Mouse (Mus musculus) CD8-positive naive resting alpha-beta T cell, adult 2 months (primary cell): ENCODE measurements at regions not wholly inside any gene's neighbourhood (a gene's known extent, or its start where the extent isn't known, plus 50 kb on each side); places are given as distances from the start of the nearest gene placed in this dataset.

Experiments
- DNase-seq, 2 experiments: peaks; one replicate each; pipeline ENCODE4 v3.0.0; 2022; ENCODE audit warnings: low read depth in 2 of 2, low spot score in 2 of 2

GRCm38 (mm10) chr2:173334856-173335595, 58.7 kb upstream of the Pmepa1 start:
- no peak for DNase-seq

- no peak for DNase-seq
These were observed 59.5 kb upstream of the Pmepa1 start for GRCm38 (mm10) chr2:173335859-173336258.

- no peak for DNase-seq
These were observed 61.3 kb upstream of the Pmepa1 start for GRCm38 (mm10) chr2:173337666-173338065.

DNA sequence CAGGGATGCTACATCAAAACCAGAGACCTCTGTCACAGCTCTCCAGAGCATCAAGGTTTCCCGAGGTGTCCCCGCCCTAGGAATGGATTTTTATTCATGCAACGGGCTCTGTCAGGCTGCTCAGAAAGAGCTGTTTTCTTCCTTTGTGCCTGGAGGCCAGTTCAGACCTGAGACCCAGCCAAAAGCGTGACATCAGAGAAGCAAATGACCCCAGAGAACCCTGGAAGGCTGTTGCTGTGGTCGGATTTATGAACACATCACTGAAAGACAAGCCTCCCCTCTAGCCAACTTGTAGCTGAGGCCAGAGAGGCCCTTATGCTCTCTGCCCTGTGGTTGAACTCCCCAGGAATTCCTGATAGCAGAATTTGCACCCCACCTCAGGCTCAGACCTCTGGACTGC, 62.3 kb upstream of the Pmepa1 start:
- DNase-seq = no peak

- DNase-seq = no peak
These were observed 62.9 kb upstream of the Pmepa1 start for GRCm38 (mm10) chr2:173339211-173339610.

GRCm38 (mm10) chr2:173340044-173340601, 63.8 kb upstream of the Pmepa1 start:
- no peak for DNase-seq

GRCm38 (mm10) chr2:173342605-173343260, 66.4 kb upstream of the Pmepa1 start:
- DNase-seq = no peak

DNA sequence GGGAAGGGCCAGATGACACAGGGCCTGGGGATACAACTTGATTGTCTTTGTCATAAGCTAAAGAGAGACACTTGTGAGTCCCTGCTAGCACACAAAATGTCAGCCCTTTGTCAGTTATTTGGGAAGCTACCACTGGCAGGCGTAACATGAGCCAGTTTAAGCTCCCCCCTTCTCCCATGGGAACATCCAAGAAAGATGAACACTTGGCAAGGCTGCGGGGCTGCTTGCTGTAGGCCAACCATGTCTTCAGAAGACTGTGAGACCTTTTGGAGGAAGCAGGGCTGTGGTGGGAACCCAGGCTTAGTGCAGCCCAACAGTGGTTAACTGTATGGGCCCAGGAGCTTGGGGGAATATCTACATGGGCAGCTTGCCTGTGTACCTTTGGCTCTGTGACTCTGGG, 67.3 kb upstream of the Pmepa1 start:
- no peak for DNase-seq

DNA sequence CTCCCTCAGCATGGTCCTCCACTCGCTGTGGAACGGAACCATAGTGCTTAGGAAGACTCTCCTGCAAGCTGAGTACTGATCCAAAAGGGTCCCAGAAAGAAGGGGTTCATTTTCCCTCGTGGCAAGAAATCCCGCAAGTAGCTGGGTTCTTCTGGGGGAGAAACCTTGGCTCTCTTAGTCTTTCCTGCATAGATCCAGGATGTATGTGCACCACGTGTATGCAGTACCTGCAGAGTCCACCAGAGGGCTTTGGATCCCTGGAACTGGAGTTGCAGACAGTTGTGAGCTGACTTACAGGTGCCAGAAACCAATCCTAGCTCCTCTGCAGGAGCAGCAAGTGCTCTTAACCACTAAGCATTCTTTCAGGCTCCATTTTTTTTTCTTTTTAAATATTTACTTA, 67.9 kb upstream of the Pmepa1 start:
- no peak for DNase-seq

DNA sequence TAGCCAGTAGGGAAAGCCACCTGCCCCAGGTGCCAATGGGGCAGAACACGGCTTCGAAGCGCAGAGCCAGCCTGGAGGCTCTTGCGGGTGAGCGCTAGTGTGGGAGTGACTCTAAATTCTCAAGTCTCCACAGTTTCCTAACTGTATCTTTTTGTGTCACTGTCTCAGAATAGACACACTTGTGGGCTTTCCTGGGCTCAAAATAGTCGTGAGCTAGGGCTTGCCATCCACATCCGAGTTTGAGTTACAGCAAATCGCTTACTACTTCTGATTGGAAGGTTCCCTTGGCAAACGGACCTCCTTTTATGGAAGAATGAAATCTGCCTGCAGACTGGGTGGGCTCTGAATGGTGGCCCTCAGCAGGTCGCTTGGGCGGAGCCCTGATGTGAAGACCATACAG, 71.0 kb upstream of the Pmepa1 start:
- no peak for DNase-seq

GRCm38 (mm10) chr2:173348757-173349156, 72.4 kb upstream of the Pmepa1 start:
- DNase-seq = no peak

- peak; percentile 65 to 66 for DNase-seq
These were observed 73.2 kb upstream of the Pmepa1 start for GRCm38 (mm10) chr2:173349510-173349909.

DNA sequence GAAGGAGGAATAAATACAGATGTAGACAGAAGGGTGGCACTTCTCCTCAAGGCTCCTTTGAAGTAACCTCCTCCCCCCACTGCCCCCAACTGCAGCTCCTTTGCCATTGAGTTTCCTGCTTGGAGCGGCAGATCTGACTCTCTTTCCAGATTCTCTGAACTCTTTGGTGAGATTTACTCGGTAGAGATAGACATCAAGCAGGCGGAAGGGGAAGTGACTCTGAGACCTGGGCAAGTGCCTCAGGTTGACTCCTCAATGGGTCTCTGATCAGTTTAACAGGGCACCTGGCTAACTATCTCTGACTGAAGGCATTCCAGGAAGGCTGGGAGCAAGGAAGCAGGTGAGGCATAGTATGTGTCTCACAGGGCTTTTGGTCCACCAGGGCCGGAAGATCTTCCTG, 73.6 kb upstream of the Pmepa1 start:
- peak in 1 of 2 experiments; percentile 24 for DNase-seq

DNA sequence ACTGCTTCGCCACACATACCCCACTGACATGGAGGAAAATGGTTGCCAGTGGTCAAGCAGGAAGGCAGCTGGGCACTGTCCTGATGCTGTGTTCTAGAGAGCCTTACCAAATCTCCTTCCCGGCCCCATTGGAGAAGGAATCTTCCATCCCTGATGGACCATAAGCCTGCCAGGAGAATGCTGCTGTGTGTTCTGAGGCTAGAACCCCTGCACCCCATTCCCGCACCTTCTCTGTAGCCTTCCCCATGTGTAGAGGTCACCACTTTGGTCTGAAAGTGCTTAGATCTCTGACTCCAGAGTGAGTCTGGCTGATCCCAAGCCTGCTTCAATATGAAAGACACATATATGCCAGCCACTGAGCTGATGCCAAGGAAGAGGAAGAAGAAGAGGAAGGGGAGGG, 74.1 kb upstream of the Pmepa1 start:
- DNase-seq = no peak

GRCm38 (mm10) chr2:173350831-173351230, 74.5 kb upstream of the Pmepa1 start:
- DNase-seq = no peak

- no peak for DNase-seq
These were observed 75.8 kb upstream of the Pmepa1 start for GRCm38 (mm10) chr2:173351831-173352755.

DNA sequence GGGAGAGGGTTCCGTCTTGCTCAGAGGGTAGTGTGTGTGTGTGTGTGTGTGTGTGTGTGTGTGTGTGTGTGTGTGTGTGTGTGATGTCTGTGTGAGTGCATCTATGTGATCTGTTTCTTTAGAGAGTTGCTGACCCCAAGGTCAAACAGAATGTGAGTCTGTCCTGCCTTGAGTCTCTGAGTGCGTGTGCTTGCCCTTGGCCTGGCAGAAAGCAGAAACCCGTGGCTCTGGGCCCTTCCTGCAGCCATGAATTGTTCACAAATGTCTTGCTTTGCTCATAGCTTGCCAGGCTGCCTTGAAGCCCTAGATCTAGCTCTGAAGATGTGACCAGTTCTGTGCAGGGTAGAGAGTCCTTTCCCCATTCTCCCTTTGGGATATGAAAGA, 76.4 kb upstream of the Pmepa1 start:
- no peak for DNase-seq

GRCm38 (mm10) chr2:173353435-173354241, 77.3 kb upstream of the Pmepa1 start:
- no peak for DNase-seq

GRCm38 (mm10) chr2:173356786-173357185, 80.5 kb upstream of the Pmepa1 start:
- DNase-seq = no peak

DNA sequence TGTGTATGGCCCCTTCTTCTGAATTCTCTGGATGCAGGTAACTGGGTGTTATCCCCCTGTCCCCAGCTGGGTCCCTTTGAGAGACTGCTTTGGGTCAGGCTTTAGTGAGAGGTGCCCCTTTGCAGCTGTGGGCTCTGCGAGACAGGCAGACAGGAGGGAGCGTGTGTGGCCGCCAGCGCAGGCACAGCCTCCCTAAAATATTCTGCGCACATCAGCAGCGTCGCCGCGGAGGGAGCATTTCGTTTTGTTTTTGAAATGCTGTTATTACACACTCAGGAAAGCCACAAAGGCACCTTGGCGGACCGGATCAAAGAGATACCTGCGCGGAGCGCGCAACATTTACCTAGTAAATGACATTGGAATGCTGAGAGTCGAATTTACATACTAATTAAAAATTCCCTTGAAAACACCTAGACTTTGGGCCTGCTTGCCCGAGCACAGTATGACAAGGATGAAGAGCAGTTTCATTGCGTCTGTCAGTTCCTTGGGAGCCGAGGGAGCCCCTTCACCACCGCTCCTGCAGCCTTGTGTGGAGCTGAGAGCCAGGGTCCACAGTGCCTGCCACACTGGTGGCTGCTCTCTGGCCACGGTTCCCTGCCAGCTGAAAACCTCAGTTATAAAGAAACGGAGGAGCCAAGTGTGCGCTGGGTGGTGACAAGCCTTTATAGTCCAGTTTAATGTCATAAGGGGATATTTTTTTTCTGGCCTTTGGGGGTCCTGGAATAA, 89.3 kb upstream of the Pmepa1 start:
- DNase-seq = no peak
